Mouse (Mus musculus) liver, embryonic 11.5 days (tissue): ENCODE measurements around the gene Gm8271. TPM values are rescaled to one million over a fixed set of nuclear protein-coding genes. Genes with fewer than 3 reads are reported as not detected.
"Not testable (repeated sequence)": the region's sequence is repeated elsewhere in the genome, so short reads cannot be mapped to it uniquely, and the experiment has no call there.

ENCODE experiments used
- ATAC-seq: fragments of 200-750 bp; cut with Nextera tagmentation; replicated peaks from 2 replicates; pipeline ENCODE4 v1.8.0; 2017; ENCODE audit warnings: moderate number of reproducible peaks, mild to moderate bottlenecking, moderate TSS enrichment, moderate library complexity; ENCODE audit not compliant: low FRiP score
- DNase-seq: peaks from one replicate; pipeline ENCODE4 v3.0.0-alpha.2; 2017; ENCODE audit warnings: low spot score
- H3K27ac ChIP-seq: fragments of 300-500 bp; sonication (generic); 2 replicates; pipeline ENCODE4 v1.5.1; 2014; ENCODE audit warnings: mild to moderate bottlenecking, low read depth, low read length, control low read depth
- H3K27me3 ChIP-seq: fragments of 300-500 bp; sonication (generic); replicated peaks from 2 replicates; pipeline ENCODE4 v1.6.1; 2014; ENCODE audit warnings: low read length, mixed read lengths; ENCODE audit not compliant: control insufficient read depth, insufficient read depth
- H3K36me3 ChIP-seq: fragments of 300-500 bp; sonication (generic); 2 replicates; pipeline ENCODE4 v1.6.1; 2014; ENCODE audit warnings: mild to moderate bottlenecking, low read length, moderate library complexity, mixed read lengths; ENCODE audit not compliant: control insufficient read depth, insufficient read depth
- H3K4me1 ChIP-seq: fragments of 300-500 bp; sonication (generic); replicated peaks from 2 replicates; pipeline ENCODE4 v1.6.1; 2014; ENCODE audit warnings: low read length, mixed read lengths; ENCODE audit not compliant: control insufficient read depth, insufficient read depth
- H3K4me2 ChIP-seq: fragments of 300-500 bp; sonication (generic); 2 replicates; pipeline ENCODE4 v1.6.1; 2014; ENCODE audit warnings: mild to moderate bottlenecking, control low read depth, moderate library complexity
- H3K4me3 ChIP-seq: fragments of 300-500 bp; sonication (generic); 2 replicates; pipeline ENCODE4 v1.5.1; 2014; ENCODE audit warnings: low read depth, low read length, control low read depth
- H3K9ac ChIP-seq: fragments of 300-500 bp; sonication (generic); 2 replicates; pipeline ENCODE4 v1.6.1; 2014; ENCODE audit warnings: low read depth, low read length, control low read depth
- H3K9me3 ChIP-seq: fragments of 300-500 bp; sonication (generic); 2 replicates; pipeline ENCODE4 v1.6.1; 2016; ENCODE audit warnings: low read length, inconsistent platforms, mixed read lengths; ENCODE audit not compliant: control insufficient read depth
- WGBS: fragments of 180-500 bp; shearing (Covaris S2); extraction: QIAGEN DNeasy Blood & Tissue Kit; methylation state at CpG from one replicate; pipeline ENCODE4 v1.1.7; 2014; 5-methylcytosine and 5-hydroxymethylcytosine counted together
- polyA plus RNA-seq: library from polyadenylated mRNA; unstranded; fragments of >200 nt; fragmentation: Nextera tagmentation; extraction: Ambion mirVana; gene quantifications from 2 replicates; pipeline ENCODE4 v1.2.1, GENCODE M21; 2014

Gm8271 gene
- not detected in 2 replicates for polyA plus RNA-seq

GRCm38 (mm10) chr14:5185493-5185892 lies at the start of gene Gm8271:
Gm8271 (plus strand) TSS chr14:5185793.
- H3K4me1 ChIP-seq, H3K27me3 ChIP-seq, H3K9me3 ChIP-seq, H3K4me3 ChIP-seq, H3K4me2 ChIP-seq, H3K9ac ChIP-seq, ATAC-seq, H3K36me3 ChIP-seq, H3K27ac ChIP-seq, DNase-seq: not testable (repeated sequence)
- WGBS: no CpG with 5 or more reads among the region's 3 CpGs

DNA sequence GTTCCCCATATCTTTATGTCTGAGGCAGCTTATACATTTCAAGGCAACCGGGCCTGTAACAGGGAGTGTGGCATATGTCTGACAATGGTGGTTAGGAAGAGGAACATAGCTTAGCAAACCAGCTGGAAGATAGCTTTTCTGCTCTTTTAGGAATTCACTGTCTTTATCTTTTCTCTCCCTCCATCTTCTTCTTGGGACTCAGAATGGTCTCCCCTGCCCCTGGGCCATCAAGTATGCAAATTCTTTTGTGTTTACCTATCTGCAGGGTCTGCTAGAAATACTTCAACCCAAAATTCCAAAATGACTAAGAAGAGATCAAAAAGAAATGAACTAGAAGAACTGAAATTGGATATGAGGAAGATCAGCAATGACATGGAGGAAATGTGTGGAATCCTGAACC lies 21.4 kb upstream of the Gm8271 start, which contains the start of gene Gm3317:
Gene Gm3317 (plus strand): TSS at position 301 of the 400 bp plus-strand sequence.
- not testable (repeated sequence) for H3K27me3 ChIP-seq, H3K4me2 ChIP-seq, ATAC-seq, H3K9me3 ChIP-seq, DNase-seq, H3K9ac ChIP-seq, H3K4me1 ChIP-seq, H3K27ac ChIP-seq, H3K36me3 ChIP-seq, H3K4me3 ChIP-seq
- WGBS: no CpG with 5 or more reads among the region's 1 CpGs

Other genes with a start within 250 kb of the Gm8271 start
- gene Gm8297, start 201.9 kb upstream of the Gm8271 start, polyA plus RNA-seq: not detected in 2 replicates
- not detected in 2 replicates for gene Gm3298, start 169.9 kb upstream of the Gm8271 start, polyA plus RNA-seq
- not detected in 2 replicates for gene 4930555G01Rik, start 135.2 kb upstream of the Gm8271 start, polyA plus RNA-seq
- gene Gm8281, start 114.8 kb upstream of the Gm8271 start, polyA plus RNA-seq: 0.35 and 0.38 TPM in 2 replicates
- not detected in 2 replicates for gene Gm8279, start 54.3 kb upstream of the Gm8271 start, polyA plus RNA-seq
- not detected in 2 replicates for gene Gm3317, start 21.3 kb upstream of the Gm8271 start, polyA plus RNA-seq
- gene Gm3526, start 74.8 kb downstream of the Gm8271 start, polyA plus RNA-seq: not detected in 2 replicates
- not detected in 2 replicates for gene Gm3542, start 149.1 kb downstream of the Gm8271 start, polyA plus RNA-seq
- gene Gm3500, start 203.3 kb downstream of the Gm8271 start, polyA plus RNA-seq: 0.09 TPM in 1 of 2 replicates, not detected in the other